Mouse (Mus musculus) gastrocnemius, postnatal 4 days (tissue): ENCODE measurements around the gene Iah1. TPM values are rescaled to one million over a fixed set of nuclear protein-coding genes. Genes with fewer than 3 reads are reported as not detected.

Experiments
- DNase-seq, 2 experiments: peaks; one replicate each; pipeline ENCODE4 v3.0.0; 2021 to 2022; ENCODE audit warnings: low spot score in 2 of 2, mixed read lengths in 2 of 2
- total RNA-seq, 2 experiments: library from RNA; stranded (reverse); gene quantifications; 2 replicates each; pipeline ENCODE4 v1.2.3; 2021

The Iah1 gene
- total RNA-seq, 2 experiments from 2014 or later = 14.6 to 17.2 TPM

- peak in 1 of 2 experiments; percentile 66 for DNase-seq
Observed at GRCm38 (mm10) chr12:21318143-21318895, 2.1 kb downstream of the Iah1 start.

- no peak for DNase-seq
Observed at GRCm38 (mm10) chr12:21320317-21320716, 4.1 kb downstream of the Iah1 start.

- no peak for DNase-seq
Observed at GRCm38 (mm10) chr12:21321170-21321569, 5.0 kb downstream of the Iah1 start.

GRCm38 (mm10) chr12:21322296-21322695 lies 6.1 kb downstream of the Iah1 start:
- no peak for DNase-seq

- no peak for DNase-seq
Observed at GRCm38 (mm10) chr12:21322856-21323255, 6.7 kb downstream of the Iah1 start.

GRCm38 (mm10) chr12:21324101-21324500 lies 7.9 kb downstream of the Iah1 start:
- no peak for DNase-seq

GRCm38 (mm10) chr12:21325266-21325665 lies 9.1 kb downstream of the Iah1 start:
- no peak for DNase-seq

- DNase-seq = no peak
Observed at GRCm38 (mm10) chr12:21326325-21326724, 10.1 kb downstream of the Iah1 start.

- no peak for DNase-seq
Observed at GRCm38 (mm10) chr12:21329661-21330400, 13.6 kb downstream of the Iah1 start.

- DNase-seq = no peak
Observed at GRCm38 (mm10) chr12:21330961-21331576, 14.9 kb downstream of the Iah1 start.

- DNase-seq = no peak
Observed at GRCm38 (mm10) chr12:21331711-21332110, 15.5 kb downstream of the Iah1 start.

- no peak for DNase-seq
Observed at GRCm38 (mm10) chr12:21333021-21333420, 16.8 kb downstream of the Iah1 start.

GRCm38 (mm10) chr12:21333766-21334165 lies 17.6 kb downstream of the Iah1 start:
- DNase-seq = no peak

GRCm38 (mm10) chr12:21335869-21336268 lies 19.7 kb downstream of the Iah1 start:
- no peak for DNase-seq

GRCm38 (mm10) chr12:21337171-21337570 lies 21.0 kb downstream of the Iah1 start:
- no peak for DNase-seq

GRCm38 (mm10) chr12:21340674-21341073 lies 24.5 kb downstream of the Iah1 start:
- DNase-seq = no peak

GRCm38 (mm10) chr12:21346972-21347371 lies 30.8 kb downstream of the Iah1 start:
- no peak for DNase-seq

- no peak for DNase-seq
Observed at GRCm38 (mm10) chr12:21350113-21350876, 34.1 kb downstream of the Iah1 start.

GRCm38 (mm10) chr12:21353681-21354080 lies 37.5 kb downstream of the Iah1 start:
- DNase-seq = no peak

GRCm38 (mm10) chr12:21362686-21363085 lies 46.5 kb downstream of the Iah1 start:
- no peak for DNase-seq

- no peak for DNase-seq
Observed at GRCm38 (mm10) chr12:21363195-21363594, 47.0 kb downstream of the Iah1 start.
